Mouse (Mus musculus) forebrain, embryonic 12.5 days (tissue): ENCODE measurements around the gene Mtch2. TPM values are rescaled to one million over a fixed set of nuclear protein-coding genes. Genes with fewer than 3 reads are reported as not detected.

Experiments
- polyA plus RNA-seq: library from polyadenylated mRNA; unstranded; fragments of >200 nt; fragmentation: Nextera tagmentation; extraction: Ambion mirVana; gene quantifications from 2 replicates; pipeline ENCODE4 v1.2.1, GENCODE M21; 2016

Mtch2 gene
- polyA plus RNA-seq, 1 experiment from 2014 or later, result 214 TPM

Other genes starting within 250 kb of the Mtch2 start
- 52.3 and 62.4 TPM in 2 replicates for gene Nup160, start 169.9 kb upstream of the Mtch2 start, polyA plus RNA-seq
- 142 and 153 TPM in 2 replicates for gene Fnbp4, start 101.8 kb upstream of the Mtch2 start, polyA plus RNA-seq
- gene Agbl2, start 64.4 kb upstream of the Mtch2 start, polyA plus RNA-seq, result 0.69 and 0.82 TPM in 2 replicates
- 15.9 and 28.0 TPM in 2 replicates for gene C1qtnf4, start 38.7 kb downstream of the Mtch2 start, polyA plus RNA-seq
- gene Kbtbd4, start 57.6 kb downstream of the Mtch2 start, polyA plus RNA-seq, result 59.1 and 61.2 TPM in 2 replicates
- gene Ndufs3, start 57.7 kb downstream of the Mtch2 start, polyA plus RNA-seq, result 188 and 192 TPM in 2 replicates
- 172 and 183 TPM in 2 replicates for gene Celf1, start 93.2 kb downstream of the Mtch2 start, polyA plus RNA-seq
- gene Rapsn, start 188.5 kb downstream of the Mtch2 start, polyA plus RNA-seq, result 1.9 and 2.6 TPM in 2 replicates
- 294 and 301 TPM in 2 replicates for gene Psmc3, start 206.9 kb downstream of the Mtch2 start, polyA plus RNA-seq
- gene Slc39a13, start 223.3 kb downstream of the Mtch2 start, polyA plus RNA-seq, result 22.6 and 24.3 TPM in 2 replicates
- 1.7 and 2.7 TPM in 2 replicates for gene Spi1, start 235.2 kb downstream of the Mtch2 start, polyA plus RNA-seq